Mouse (Mus musculus) thymus, adult 2 months (tissue): ENCODE measurements around the gene Wscd2.

ENCODE experiments used
- CTCF ChIP-seq: fragments of 200-500 bp; IDR thresholded peaks from 2 replicates; pipeline ENCODE4 v1.5.1; 2012; ENCODE audit warnings: mild to moderate bottlenecking, control low read depth, low read length, moderate library complexity, borderline replicate concordance; ENCODE audit not compliant: control insufficient read depth, poor library complexity, insufficient read depth; ENCODE audit errors: extremely low read depth
- POLR2A ChIP-seq: fragments of 200-500 bp; IDR thresholded peaks from 2 replicates; pipeline ENCODE4 v1.6.1; 2012; ENCODE audit warnings: mild to moderate bottlenecking, low read length, control low read depth, moderate library complexity; ENCODE audit not compliant: control insufficient read depth, poor library complexity, insufficient read depth; ENCODE audit errors: extremely low read depth

DNA sequence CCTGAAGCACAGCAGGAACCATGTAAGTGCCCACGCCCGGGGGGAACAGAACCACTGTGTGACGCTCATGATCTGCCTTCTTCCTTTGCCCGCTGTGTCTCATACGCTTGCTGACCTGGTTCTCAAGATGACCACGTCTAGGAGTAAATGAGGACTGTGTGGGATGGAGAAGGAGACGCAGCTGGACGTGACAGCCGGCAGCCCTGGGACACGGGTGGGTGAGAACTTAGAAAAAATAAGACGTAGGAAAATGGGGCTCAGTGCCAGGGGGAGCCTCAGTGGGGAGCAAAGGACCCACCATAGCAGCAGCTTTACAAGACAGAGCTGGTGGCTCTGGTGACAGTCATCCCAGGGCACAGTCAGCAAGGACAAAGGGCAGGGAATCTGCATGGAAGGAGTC, 9.3 kb downstream of the Wscd2 start:
- no peak for TF ChIP-seq CTCF
- TF ChIP-seq POLR2A, result no peak
